Mouse (Mus musculus): Measurements from ENCODE around the gene Cox11.

DNA sequence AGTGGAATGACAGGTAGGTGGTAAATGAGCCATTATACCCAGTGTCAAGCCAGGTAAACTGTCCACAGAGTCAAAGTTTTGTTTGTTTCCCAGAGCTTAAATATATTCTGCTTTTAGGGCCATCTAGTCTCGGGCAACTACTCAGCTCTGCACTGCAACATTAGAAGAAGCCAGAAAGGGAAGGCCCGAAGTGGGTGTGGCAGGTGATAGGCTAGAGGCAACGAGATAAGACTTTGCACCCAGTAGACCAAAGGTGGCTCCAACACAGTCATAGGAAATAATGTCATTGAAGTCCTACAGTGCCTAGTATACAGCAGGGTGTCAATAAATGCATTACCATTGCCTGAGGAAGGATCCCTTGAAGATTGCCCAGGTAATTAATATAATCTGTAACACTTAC is 25.1 kb downstream of the Cox11 start:
- TF ChIP-seq CTCF (IDR thresholded peaks at IDR 0.05) (no peak), EP300 (IDR thresholded peaks at IDR 0.05) (no peak)

Data from lung, postnatal 0 days (tissue).